ENCODE assay signal across 8 mouse cellular contexts in the genomic region with DNA sequence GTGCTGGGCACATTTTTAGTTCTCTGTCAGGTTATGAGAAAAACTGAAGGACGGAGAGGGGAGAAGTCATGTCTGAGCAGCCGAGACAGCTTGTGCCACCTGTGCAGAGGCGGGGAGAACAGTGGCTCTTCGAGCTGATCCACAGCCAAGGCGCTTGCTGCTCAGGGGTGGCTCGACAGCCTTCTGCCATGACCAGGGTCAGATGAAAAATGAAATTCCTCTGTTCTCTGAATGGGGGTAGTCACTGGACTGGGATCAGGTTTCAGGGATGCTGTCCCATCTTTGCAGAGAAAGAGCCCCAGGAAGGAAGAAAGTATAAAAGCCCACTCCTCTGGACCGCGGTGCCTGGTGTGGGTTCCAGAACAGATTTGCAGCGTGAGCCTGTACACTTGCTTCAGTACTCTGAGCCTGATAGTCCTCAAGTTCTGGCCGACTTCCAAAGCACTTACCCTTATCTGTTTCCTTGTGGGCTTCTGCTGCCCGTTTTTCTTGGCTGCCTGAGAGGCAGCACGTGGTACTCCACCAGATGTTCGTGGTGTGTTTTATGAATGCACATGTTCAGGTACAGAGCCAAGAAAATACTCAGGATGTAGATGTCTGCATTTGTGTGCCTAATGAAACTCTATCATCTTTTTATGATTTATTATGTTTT. TPM values are rescaled to one million over a fixed set of nuclear protein-coding genes. Genes with fewer than 3 reads are reported as not detected.
DNase-seq lines count a peak whose midpoint lies in the region; ATAC-seq lines count a peak whose summit lies in the region.

No protein-coding gene starts in this region.

- no peak overlapping the region for H3K4me2 ChIP-seq in hindbrain, embryonic 15.5 days
- no peak overlapping the region for H3K4me2 ChIP-seq in hindbrain, embryonic 11.5 days (replicated peaks; ENCODE audit: low read depth, low read length)
- H3K4me2 ChIP-seq in embryonic facial prominence, embryonic 15.5 days (replicated peaks): no peak overlapping the region
- H3K4me2 ChIP-seq in intestine, embryonic 15.5 days (replicated peaks): no peak overlapping the region

- H3K27me3 ChIP-seq in hindbrain, embryonic 15.5 days: no peaks in the 10 kb centered on the region
- no peaks in the 10 kb centered on the region for H3K27me3 ChIP-seq in hindbrain, embryonic 11.5 days (ENCODE audit: control insufficient read depth, insufficient read depth, low read length)
- H3K27me3 ChIP-seq in embryonic facial prominence, embryonic 15.5 days: no peaks in the 10 kb centered on the region
- no peaks in the 10 kb centered on the region for H3K27me3 ChIP-seq in intestine, embryonic 15.5 days (replicated peaks)

- no peaks in the 10 kb centered on the region for H3K36me3 ChIP-seq in hindbrain, embryonic 15.5 days
- no peaks in the 10 kb centered on the region for H3K36me3 ChIP-seq in hindbrain, embryonic 11.5 days (ENCODE audit: control insufficient read depth, insufficient read depth, low read length)
- H3K36me3 ChIP-seq in embryonic facial prominence, embryonic 15.5 days: no peaks in the 10 kb centered on the region
- H3K36me3 ChIP-seq in intestine, embryonic 15.5 days: no peaks in the 10 kb centered on the region

- peak; percentile 64; the same call in 1 of the 2 replicates for ATAC-seq in hindbrain, embryonic 15.5 days (ENCODE audit: low FRiP score, low read depth)
- ATAC-seq in hindbrain, embryonic 11.5 days (ENCODE audit: low FRiP score): no peak
- peak; percentile 40; the same call in 1 of the 2 replicates for ATAC-seq in embryonic facial prominence, embryonic 15.5 days (ENCODE audit: insufficient number of reproducible peaks, low FRiP score, low TSS enrichment, low read depth)
- peak; percentile 84 for ATAC-seq in intestine, embryonic 15.5 days
- ATAC-seq in inflammation-experienced regulatory T-cells, adult 6 months: no peak

- peak overlapping the region; percentile 55; the same call in 1 of the 2 replicates for H3K27ac ChIP-seq in hindbrain, embryonic 15.5 days (replicated peaks)
- no peak overlapping the region for H3K27ac ChIP-seq in hindbrain, embryonic 11.5 days (ENCODE audit: low read depth, low read length)
- H3K27ac ChIP-seq in embryonic facial prominence, embryonic 15.5 days (replicated peaks): no peak overlapping the region
- H3K27ac ChIP-seq in intestine, embryonic 15.5 days: no peak overlapping the region

- DNase-seq in hindbrain, embryonic 11.5 days (ENCODE audit: low spot score): no peak
- DNase-seq in adrenal gland, adult (ENCODE audit: inconsistent age in 2 of 2, low spot score in 1 of 2): peak; percentile 81 to 84
- peak; percentile 77 to 79 for DNase-seq in lung, postnatal 4 days
- DNase-seq in frontal cortex, postnatal 36 days (ENCODE audit: low spot score in 2 of 2): no peak

- no peaks in the 10 kb centered on the region for H3K9me3 ChIP-seq in hindbrain, embryonic 15.5 days
- no peaks in the 10 kb centered on the region for H3K9me3 ChIP-seq in hindbrain, embryonic 11.5 days (ENCODE audit: control insufficient read depth, low read length)
- no peaks in the 10 kb centered on the region for H3K9me3 ChIP-seq in embryonic facial prominence, embryonic 15.5 days (replicated peaks)
- H3K9me3 ChIP-seq in intestine, embryonic 15.5 days: no peaks in the 10 kb centered on the region

- H3K4me1 ChIP-seq in hindbrain, embryonic 15.5 days (replicated peaks): peaks cover 28% of the 10 kb centered on the region; the same call in 1 of the 2 replicates
- H3K4me1 ChIP-seq in hindbrain, embryonic 11.5 days (replicated peaks; ENCODE audit: control insufficient read depth, insufficient read depth, low read length): no peaks in the 10 kb centered on the region
- H3K4me1 ChIP-seq in embryonic facial prominence, embryonic 15.5 days: peaks cover 9% of the 10 kb centered on the region; the same call in 1 of the 2 replicates
- H3K4me1 ChIP-seq in intestine, embryonic 15.5 days (replicated peaks): peaks cover 8% of the 10 kb centered on the region; the same call in 1 of the 2 replicates

- H3K4me3 ChIP-seq in hindbrain, embryonic 15.5 days: no peak overlapping the region
- no peak overlapping the region for H3K4me3 ChIP-seq in hindbrain, embryonic 11.5 days (ENCODE audit: low read depth, low read length)
- no peak overlapping the region for H3K4me3 ChIP-seq in embryonic facial prominence, embryonic 15.5 days (replicated peaks)
- no peak overlapping the region for H3K4me3 ChIP-seq in intestine, embryonic 15.5 days (replicated peaks)

- WGBS in hindbrain, embryonic 15.5 days: 52% methylated on average over 13 of the region's 13 CpGs
- 68% methylated on average over 13 of the region's 13 CpGs for WGBS in hindbrain, embryonic 11.5 days
- WGBS in embryonic facial prominence, embryonic 15.5 days: 39% methylated on average over 13 of the region's 13 CpGs
- 21% methylated on average over 13 of the region's 13 CpGs for WGBS in intestine, embryonic 15.5 days

- H3K9ac ChIP-seq in hindbrain, embryonic 15.5 days: no peak overlapping the region
- H3K9ac ChIP-seq in hindbrain, embryonic 11.5 days (ENCODE audit: low read depth, low read length): no peak overlapping the region
- H3K9ac ChIP-seq in embryonic facial prominence, embryonic 15.5 days: no peak overlapping the region
- H3K9ac ChIP-seq in intestine, embryonic 15.5 days: no peak overlapping the region

RNA-seq across cellular contexts. Expression of a gene that starts 20.8 kb away (rescaled TPM):
- polyA plus RNA-seq in hindbrain, embryonic 15.5 days (2015; fragmentation: Nextera tagmentation; extraction: Ambion mirVana): 10.2 and 10.3 TPM in 2 replicates
- 7.0 and 10.4 TPM in 2 replicates for polyA plus RNA-seq in hindbrain, embryonic 11.5 days (2014; fragmentation: Nextera tagmentation; extraction: Ambion mirVana)
- polyA plus RNA-seq in embryonic facial prominence, embryonic 15.5 days (2015; fragmentation: Nextera tagmentation; extraction: Ambion mirVana): 15.3 and 17.3 TPM in 2 replicates
- 19.4 and 25.1 TPM in 2 replicates for polyA plus RNA-seq in intestine, embryonic 15.5 days (2015; fragmentation: Nextera tagmentation; extraction: Ambion mirVana)
- under 1 TPM in 1 of 3 experiments, not detected in 2; 0.08 TPM for polyA plus RNA-seq in inflammation-experienced regulatory T-cells, adult 6 months (2017; shearing (Covaris generic))

RNA-seq across cellular contexts. Expression of a gene that starts 56.6 kb away (rescaled TPM):
- polyA plus RNA-seq in hindbrain, embryonic 15.5 days (2015; fragmentation: Nextera tagmentation; extraction: Ambion mirVana): 59.3 and 60.4 TPM in 2 replicates
- polyA plus RNA-seq in hindbrain, embryonic 11.5 days (2014; fragmentation: Nextera tagmentation; extraction: Ambion mirVana): 6.0 and 6.9 TPM in 2 replicates
- polyA plus RNA-seq in embryonic facial prominence, embryonic 15.5 days (2015; fragmentation: Nextera tagmentation; extraction: Ambion mirVana): 2.0 and 3.2 TPM in 2 replicates
- polyA plus RNA-seq in intestine, embryonic 15.5 days (2015; fragmentation: Nextera tagmentation; extraction: Ambion mirVana): 1.7 and 1.9 TPM in 2 replicates
- polyA plus RNA-seq in inflammation-experienced regulatory T-cells, adult 6 months (2017; shearing (Covaris generic)): 1 to 10 TPM; 2.6 to 3.2 (median 2.8) TPM

Comparison
In these comparisons a context has a peak if more than half of its experiments do, and no peak if none do; other contexts are left out.
1. ATAC-seq: peak in hindbrain, embryonic 15.5 days (single experiment), embryonic facial prominence, embryonic 15.5 days (single experiment) and intestine, embryonic 15.5 days (single experiment); none in hindbrain, embryonic 11.5 days (single experiment) and inflammation-experienced regulatory T-cells, adult 6 months (single experiment).
2. DNase-seq: peak in adrenal gland, adult (2 of 2) and lung, postnatal 4 days (2 of 2); none in hindbrain, embryonic 11.5 days (single experiment) and frontal cortex, postnatal 36 days (0 of 2).